Mouse (Mus musculus) right cerebral cortex, adult 2 months (tissue): ENCODE measurements around the gene Uba7.

Experiments
- DNase-seq, 2 experiments: peaks; one replicate each; pipeline ENCODE4 v3.0.0; 2021 to 2022; ENCODE audit warnings: low spot score in 2 of 2

Uba7 gene

GRCm38 (mm10) chr9:107975399-107976386, at the start of gene Uba7:
Gene Uba7, plus strand, starts transcription at chr9:107975505.
- no peak for DNase-seq

- peak in 1 of 2 experiments; percentile 39 for DNase-seq
Measured at GRCm38 (mm10) chr9:107926920-107927420, 48.3 kb upstream of the Uba7 start.

- no peak for DNase-seq
Measured at GRCm38 (mm10) chr9:107927749-107928148, 47.6 kb upstream of the Uba7 start.

GRCm38 (mm10) chr9:107928169-107928568, 47.1 kb upstream of the Uba7 start, which contains the start of gene Actl11:
Gene Actl11, plus strand, starts transcription at chr9:107928469.
- no peak for DNase-seq

GRCm38 (mm10) chr9:107932221-107932620, 43.1 kb upstream of the Uba7 start:
- DNase-seq = no peak

DNA sequence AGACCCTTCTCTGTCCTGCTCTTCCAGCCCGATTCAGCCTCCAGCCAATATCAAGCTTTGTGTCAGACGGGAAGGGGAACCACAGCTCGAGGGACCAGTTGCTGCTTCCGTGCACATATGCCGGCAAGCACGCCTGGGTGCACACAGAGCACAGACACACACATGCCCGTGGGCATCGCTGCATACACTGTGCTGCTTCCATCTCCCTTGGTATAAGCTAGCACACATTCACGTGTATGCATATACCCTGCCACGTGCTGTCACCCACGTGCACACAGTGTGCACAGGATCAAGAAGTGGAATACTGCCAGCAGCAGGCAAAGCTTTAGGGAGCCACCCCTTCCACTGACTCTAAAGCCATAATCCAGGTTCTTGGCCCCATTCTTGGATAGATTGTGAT, 41.2 kb upstream of the Uba7 start:
- peak; percentile 50 to 57 for DNase-seq

GRCm38 (mm10) chr9:107935374-107935773, 39.9 kb upstream of the Uba7 start, which contains the start of gene Camkv:
Gene Camkv, plus strand, starts transcription at chr9:107935674.
- no peak for DNase-seq

DNA sequence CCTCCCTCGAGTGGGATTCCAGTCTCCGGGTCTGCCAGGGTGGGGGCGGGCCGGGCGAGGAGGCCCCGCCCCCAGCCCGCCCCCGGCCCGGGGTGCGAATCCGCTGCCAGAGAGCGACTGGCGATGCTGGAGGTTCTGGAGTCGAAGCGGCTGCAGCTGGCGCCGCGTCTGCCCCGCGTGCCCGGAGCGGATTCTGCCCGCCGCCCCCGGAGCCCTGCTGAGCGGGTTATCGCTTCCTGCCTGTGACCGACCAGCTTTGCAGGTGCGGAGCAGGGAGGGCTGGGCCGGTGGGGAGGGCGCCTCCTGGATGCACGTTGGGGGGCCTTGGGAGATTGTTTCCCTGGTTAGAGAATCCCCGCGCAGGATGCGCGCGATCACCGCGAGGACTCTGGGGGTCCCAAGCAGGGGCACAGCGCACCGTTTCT, 39.5 kb upstream of the Uba7 start:
- DNase-seq = peak in 1 of 2 experiments; percentile 57

GRCm38 (mm10) chr9:107936215-107936822, 39.0 kb upstream of the Uba7 start:
- peak; percentile 62 to 64 for DNase-seq

GRCm38 (mm10) chr9:107936831-107937230, 38.5 kb upstream of the Uba7 start:
- no peak for DNase-seq

- no peak for DNase-seq
Measured at GRCm38 (mm10) chr9:107947241-107948194, 27.8 kb upstream of the Uba7 start.

DNA sequence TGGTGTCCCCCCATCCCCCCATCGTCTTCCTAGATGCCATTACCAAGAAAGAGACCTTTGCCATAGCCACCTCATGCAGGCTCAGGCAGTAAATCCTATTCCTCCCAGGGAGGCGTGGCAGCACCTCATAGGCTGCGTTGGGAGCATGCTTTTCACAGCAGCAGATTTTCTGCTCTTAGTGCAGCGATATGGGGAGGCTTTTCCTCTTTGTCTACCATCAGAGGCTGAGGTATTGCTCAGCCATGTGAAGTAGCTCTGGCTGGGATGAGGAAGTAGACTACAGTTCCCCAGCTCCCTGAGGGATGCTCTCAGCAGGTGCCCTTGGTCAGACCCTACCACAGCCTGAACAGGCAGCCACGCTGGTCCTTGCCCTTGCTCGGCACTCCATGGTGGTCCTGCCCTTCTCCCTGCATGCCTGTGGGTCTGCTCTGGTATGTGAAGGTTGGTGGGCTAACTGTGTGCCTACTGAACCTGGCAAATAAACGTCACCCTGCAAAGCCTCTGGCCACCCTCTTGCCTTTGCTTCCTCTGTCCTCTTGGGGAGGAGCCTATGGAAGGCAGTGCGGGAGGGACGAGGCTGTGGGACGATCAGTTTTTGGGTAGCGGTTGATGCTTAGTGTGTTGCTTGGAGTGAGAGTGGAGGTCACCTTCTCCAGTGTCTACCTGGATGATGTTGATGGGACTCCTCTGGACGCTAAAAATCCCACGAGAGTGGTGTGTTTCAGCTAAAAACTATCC, 26.0 kb upstream of the Uba7 start:
- DNase-seq = no peak

DNA sequence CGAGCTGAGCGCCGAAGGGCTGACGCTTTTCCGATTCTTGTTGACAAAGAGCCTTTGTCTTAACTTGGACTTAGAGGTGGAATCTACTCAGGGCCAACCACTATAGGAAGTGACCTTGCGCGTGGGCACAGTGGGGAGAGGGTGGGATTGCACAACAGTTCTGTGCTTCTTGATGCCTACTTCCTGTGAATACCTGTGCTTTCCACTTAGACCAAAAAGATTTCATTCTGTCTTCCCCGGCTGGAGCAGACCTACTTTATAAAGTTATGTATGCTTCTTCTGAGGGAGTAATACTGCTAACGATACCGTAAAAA, 25.4 kb upstream of the Uba7 start, which contains the start of gene Traip:
Gene Traip (plus strand): TSS at position 215 of the 314 bp plus-strand sequence.
- no peak for DNase-seq

- DNase-seq = peak; percentile 92 to 93
Measured at GRCm38 (mm10) chr9:107950460-107951355, 24.6 kb upstream of the Uba7 start.

GRCm38 (mm10) chr9:107955613-107956289, 19.6 kb upstream of the Uba7 start:
- DNase-seq = no peak

DNA sequence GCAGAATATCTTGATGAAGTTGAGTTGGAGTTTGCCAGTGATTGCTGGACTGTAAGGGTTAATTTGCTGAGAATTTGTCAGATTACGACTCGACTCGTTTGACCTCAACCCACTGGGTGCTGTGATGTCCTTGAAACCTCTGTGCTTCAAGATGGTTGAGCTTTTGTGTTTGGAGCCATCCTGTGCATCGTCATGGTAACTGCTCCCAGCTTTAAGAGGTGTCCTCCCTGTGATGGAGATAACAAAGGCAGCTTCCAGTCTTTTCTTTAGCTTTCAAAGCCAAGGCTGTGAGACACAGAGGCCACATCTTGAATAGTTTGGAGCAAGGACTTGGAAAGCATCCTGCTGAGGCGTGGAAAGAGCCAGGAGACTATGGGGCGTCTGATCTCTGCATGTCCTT, 18.2 kb upstream of the Uba7 start:
- no peak for DNase-seq

DNA sequence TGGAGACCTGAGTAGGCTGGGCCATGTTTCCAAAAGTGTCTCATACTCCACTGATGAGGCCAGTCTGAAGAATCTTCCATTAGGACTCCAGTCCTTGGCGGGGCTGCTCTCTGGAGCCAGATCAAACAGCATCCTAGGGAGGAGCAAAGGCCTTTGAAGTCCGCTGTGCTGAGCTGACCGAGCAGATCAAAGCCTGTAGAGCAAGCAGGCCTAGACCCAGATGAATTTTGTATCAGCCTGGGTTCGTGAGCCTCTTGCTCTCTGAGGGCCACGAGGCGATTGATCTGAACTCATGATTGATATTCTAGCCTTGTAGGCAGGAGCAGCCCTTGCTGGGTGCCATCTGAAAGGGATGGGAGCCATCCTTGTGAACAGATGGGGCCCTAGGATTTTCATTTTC, 15.4 kb upstream of the Uba7 start:
- no peak for DNase-seq

GRCm38 (mm10) chr9:107960928-107961327, 14.4 kb upstream of the Uba7 start:
- DNase-seq = no peak

DNA sequence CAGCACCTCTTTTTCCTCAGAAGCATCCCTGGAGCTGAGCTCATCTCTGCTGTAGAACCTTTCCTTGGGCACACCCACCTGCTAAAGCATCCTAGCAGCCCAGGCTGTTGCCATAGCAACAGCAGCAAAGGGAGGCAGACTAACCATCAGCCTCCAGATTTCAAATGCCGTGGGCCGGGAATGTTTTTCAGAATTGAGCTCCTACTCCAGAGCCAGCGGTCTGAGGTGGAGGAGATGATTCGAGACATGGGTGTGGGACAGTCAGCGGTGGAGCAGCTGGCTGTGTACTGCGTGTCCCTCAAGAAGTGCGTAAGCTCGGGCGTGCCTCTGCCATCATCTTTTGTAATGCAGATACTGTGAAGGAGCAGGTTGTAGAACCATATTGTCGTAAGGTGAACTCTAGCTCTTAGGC, 13.9 kb upstream of the Uba7 start:
- DNase-seq = peak; percentile 88 to 90
